Mouse (Mus musculus) liver, adult 2 months (tissue): ENCODE measurements at regions not wholly inside any gene's neighbourhood (a gene's known extent, or its start where the extent isn't known, plus 50 kb on each side); places are given as distances from the start of the nearest gene placed in this dataset.

Experiments used
- CTCF ChIP-seq: fragments of 200-500 bp; IDR thresholded peaks from 2 replicates; pipeline ENCODE4 v1.5.1; 2011; ENCODE audit warnings: low read depth, low read length, control low read depth
- POLR2A ChIP-seq: fragments of 200-500 bp; IDR thresholded peaks from 2 replicates; pipeline ENCODE4 v1.6.1; 2011; ENCODE audit warnings: low read length, control low read depth; ENCODE audit not compliant: insufficient read depth; ENCODE audit errors: extremely low read depth

DNA sequence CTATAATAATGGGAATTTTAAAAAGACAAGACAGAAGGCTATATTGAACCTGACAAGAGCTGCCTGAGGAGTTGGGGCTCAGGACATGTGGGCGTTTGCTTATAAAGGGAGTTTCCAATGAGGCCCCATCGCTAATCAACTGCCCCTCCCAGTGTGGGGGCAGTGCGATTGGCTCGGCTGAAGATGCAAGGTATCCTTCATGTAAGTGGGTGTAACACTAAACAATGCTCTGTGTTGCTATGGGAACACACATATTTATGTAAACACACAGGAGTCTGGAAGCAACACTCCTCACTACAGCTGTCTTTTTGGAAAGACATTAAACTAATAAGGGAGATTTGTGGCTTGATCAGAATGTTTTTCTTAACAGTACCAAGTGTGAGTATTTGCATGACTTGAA is 60.3 kb upstream of the Sv2b start:
- TF ChIP-seq CTCF (no peak), POLR2A (no peak)
